Mouse (Mus musculus) midbrain, embryonic 13.5 days (tissue): ENCODE results near the gene Itgb1. TPM values are rescaled to one million over a fixed set of nuclear protein-coding genes. Genes with fewer than 3 reads are reported as not detected.

Experiments used
- ATAC-seq: fragments of 200-750 bp; cut with Nextera tagmentation; 2 replicates; pipeline ENCODE4 v1.8.0; 2017; ENCODE audit warnings: mild to moderate bottlenecking, moderate TSS enrichment, moderate library complexity
- H3K27ac ChIP-seq: fragments of 300-500 bp; sonication (generic); 2 replicates; pipeline ENCODE4 v1.5.1; 2015; ENCODE audit warnings: inconsistent platforms, mild to moderate bottlenecking, moderate library complexity
- H3K27me3 ChIP-seq: fragments of 300-500 bp; sonication (generic); 2 replicates; pipeline ENCODE4 v1.6.1; 2015; ENCODE audit warnings: mild to moderate bottlenecking, inconsistent platforms
- H3K36me3 ChIP-seq: fragments of 300-500 bp; sonication (generic); 2 replicates; pipeline ENCODE4 v1.6.1; 2015; ENCODE audit warnings: mild to moderate bottlenecking, inconsistent platforms
- H3K4me1 ChIP-seq: fragments of 300-500 bp; sonication (generic); replicated peaks from 2 replicates; pipeline ENCODE4 v1.6.1; 2015; ENCODE audit warnings: inconsistent platforms
- H3K4me2 ChIP-seq: fragments of 300-500 bp; sonication (generic); replicated peaks from 2 replicates; pipeline ENCODE4 v1.6.1; 2015; ENCODE audit warnings: moderate library complexity, mild to moderate bottlenecking, inconsistent platforms
- H3K4me3 ChIP-seq: fragments of 300-500 bp; sonication (generic); replicated peaks from 2 replicates; pipeline ENCODE4 v1.5.1; 2015; ENCODE audit warnings: mild to moderate bottlenecking, inconsistent platforms
- H3K9ac ChIP-seq: fragments of 300-500 bp; sonication (generic); replicated peaks from 2 replicates; pipeline ENCODE4 v1.6.1; 2015; ENCODE audit warnings: mild to moderate bottlenecking, inconsistent platforms
- H3K9me3 ChIP-seq: fragments of 300-500 bp; sonication (generic); 2 replicates; pipeline ENCODE4 v1.6.1; 2016; ENCODE audit warnings: mild to moderate bottlenecking, inconsistent platforms
- WGBS: fragments of 180-500 bp; shearing (Covaris S2); methylation state at CpG from one replicate; pipeline ENCODE4 v1.1.7; 2015; 5-methylcytosine and 5-hydroxymethylcytosine counted together
- polyA plus RNA-seq: library from polyadenylated mRNA; unstranded; fragments of >200 nt; fragmentation: Nextera tagmentation; extraction: Ambion mirVana; gene quantifications from 2 replicates; pipeline ENCODE4 v1.2.1, GENCODE M21; 2015

Itgb1 gene
- polyA plus RNA-seq, result 79.3 and 86.3 TPM in 2 replicates

GRCm38 (mm10) chr8:128685507-128686428 is at the start of gene Itgb1:
Itgb1 (plus strand) TSS chr8:128685654.
- peaks cover 30% of the 10 kb centered on the region for H3K4me1 ChIP-seq
- no peaks in the 10 kb centered on the region for H3K27me3 ChIP-seq
- no peaks in the 10 kb centered on the region for H3K9me3 ChIP-seq
- WGBS, result under 1% methylated on average over 103 of the region's 113 CpGs
- H3K4me3 ChIP-seq, result peak within 1 kb of the TSS; percentile 91
- H3K36me3 ChIP-seq, result no peaks in the 10 kb centered on the region
- peak within 1 kb of the TSS; percentile 100 for H3K27ac ChIP-seq
- H3K4me2 ChIP-seq, result peak within 1 kb of the TSS; percentile 66
- ATAC-seq, result peak; percentile 96
- peak within 1 kb of the TSS; percentile 98 for H3K9ac ChIP-seq

GRCm38 (mm10) chr8:128643104-128643503 is 42.4 kb upstream of the Itgb1 start:
- 87% methylated on average over 1 of the region's 1 CpGs for WGBS

GRCm38 (mm10) chr8:128645452-128645851 is 40.0 kb upstream of the Itgb1 start:
- Histone ChIP-seq H3K27me3 (no peaks in the 10 kb centered on the region), H3K4me1 (no peaks in the 10 kb centered on the region), H3K9ac (no peak overlapping the region), H3K4me3 (no peak overlapping the region), H3K9me3 (no peaks in the 10 kb centered on the region), H3K27ac (no peak overlapping the region), H3K4me2 (no peak overlapping the region), H3K36me3 (no peaks in the 10 kb centered on the region)
- no peak for ATAC-seq

More at GRCm38 (mm10) chr8:128643104-128643503, 42.4 kb upstream of the Itgb1 start:
- Histone ChIP-seq H3K4me2 (no peak overlapping the region), H3K27ac (no peak overlapping the region), H3K27me3 (no peaks in the 10 kb centered on the region), H3K4me3 (no peak overlapping the region), H3K4me1 (no peaks in the 10 kb centered on the region), H3K36me3 (no peaks in the 10 kb centered on the region), H3K9ac (no peak overlapping the region), H3K9me3 (no peaks in the 10 kb centered on the region)
- no peak for ATAC-seq

GRCm38 (mm10) chr8:128646456-128646855 is 39.0 kb upstream of the Itgb1 start:
- Histone ChIP-seq H3K27ac (no peak overlapping the region), H3K9me3 (no peaks in the 10 kb centered on the region), H3K36me3 (no peaks in the 10 kb centered on the region), H3K4me1 (no peaks in the 10 kb centered on the region), H3K27me3 (no peaks in the 10 kb centered on the region), H3K4me2 (no peak overlapping the region), H3K4me3 (no peak overlapping the region), H3K9ac (no peak overlapping the region)
- ATAC-seq, result no peak
- WGBS, result 85% methylated on average over 5 of the region's 5 CpGs

- H3K4me1 ChIP-seq, result no peaks in the 10 kb centered on the region
- ATAC-seq, result no peak
- H3K4me3 ChIP-seq, result no peak overlapping the region
- no peaks in the 10 kb centered on the region for H3K36me3 ChIP-seq
- no peak overlapping the region for H3K4me2 ChIP-seq
- no peak overlapping the region for H3K27ac ChIP-seq
- H3K9ac ChIP-seq, result no peak overlapping the region
- H3K9me3 ChIP-seq, result no peaks in the 10 kb centered on the region
- H3K27me3 ChIP-seq, result no peaks in the 10 kb centered on the region
These were observed 37.4 kb upstream of the Itgb1 start for GRCm38 (mm10) chr8:128648071-128648470.

GRCm38 (mm10) chr8:128650331-128650855 is 35.1 kb upstream of the Itgb1 start:
- Histone ChIP-seq H3K4me1 (peaks cover 11% of the 10 kb centered on the region), H3K27me3 (no peaks in the 10 kb centered on the region), H3K9ac (no peak overlapping the region), H3K36me3 (no peaks in the 10 kb centered on the region), H3K4me3 (no peak overlapping the region), H3K4me2 (no peak overlapping the region), H3K27ac (no peak overlapping the region), H3K9me3 (no peaks in the 10 kb centered on the region)
- WGBS, result 94% methylated on average over 2 of the region's 2 CpGs
- no peak for ATAC-seq

DNA sequence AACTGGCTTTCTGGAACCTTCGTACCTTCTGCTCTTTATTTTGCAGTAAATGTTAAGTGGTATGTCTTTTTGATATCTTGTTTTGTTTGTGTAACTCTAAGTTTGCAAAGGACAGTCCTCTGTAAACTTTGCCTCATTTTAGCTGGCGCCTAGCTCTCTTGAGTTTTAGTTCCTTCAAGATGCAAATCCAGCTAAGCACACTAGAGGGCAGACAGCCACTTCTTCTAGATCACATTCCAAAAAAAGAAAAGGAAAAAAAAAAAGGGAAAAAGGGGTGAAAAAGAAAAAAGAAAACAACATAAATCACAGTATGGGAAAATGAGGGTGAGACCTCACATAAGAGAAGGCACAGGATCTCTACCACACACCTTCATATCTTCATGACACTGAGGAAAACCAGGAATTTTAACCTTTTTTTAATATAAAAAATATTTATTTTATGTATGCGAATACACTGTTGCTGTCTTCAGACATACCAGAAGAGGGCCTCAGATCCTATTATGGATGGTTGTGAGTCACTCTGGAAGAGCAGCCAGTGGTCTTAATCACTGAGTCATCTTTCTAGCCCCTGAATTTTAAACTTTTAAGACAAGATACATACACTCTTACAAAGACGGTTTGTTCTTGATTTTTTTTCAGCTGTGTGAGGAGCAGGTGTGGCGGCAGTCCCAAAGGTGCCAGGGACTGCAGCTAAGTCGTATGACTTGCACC is 32.9 kb upstream of the Itgb1 start:
- Histone ChIP-seq H3K4me2 (no peak overlapping the region), H3K36me3 (no peaks in the 10 kb centered on the region), H3K4me1 (peaks cover 11% of the 10 kb centered on the region), H3K27me3 (no peaks in the 10 kb centered on the region), H3K9ac (no peak overlapping the region), H3K9me3 (no peaks in the 10 kb centered on the region), H3K27ac (no peak overlapping the region), H3K4me3 (no peak overlapping the region)
- ATAC-seq, result no peak
- WGBS, result 49% methylated on average over 6 of the region's 6 CpGs

DNA sequence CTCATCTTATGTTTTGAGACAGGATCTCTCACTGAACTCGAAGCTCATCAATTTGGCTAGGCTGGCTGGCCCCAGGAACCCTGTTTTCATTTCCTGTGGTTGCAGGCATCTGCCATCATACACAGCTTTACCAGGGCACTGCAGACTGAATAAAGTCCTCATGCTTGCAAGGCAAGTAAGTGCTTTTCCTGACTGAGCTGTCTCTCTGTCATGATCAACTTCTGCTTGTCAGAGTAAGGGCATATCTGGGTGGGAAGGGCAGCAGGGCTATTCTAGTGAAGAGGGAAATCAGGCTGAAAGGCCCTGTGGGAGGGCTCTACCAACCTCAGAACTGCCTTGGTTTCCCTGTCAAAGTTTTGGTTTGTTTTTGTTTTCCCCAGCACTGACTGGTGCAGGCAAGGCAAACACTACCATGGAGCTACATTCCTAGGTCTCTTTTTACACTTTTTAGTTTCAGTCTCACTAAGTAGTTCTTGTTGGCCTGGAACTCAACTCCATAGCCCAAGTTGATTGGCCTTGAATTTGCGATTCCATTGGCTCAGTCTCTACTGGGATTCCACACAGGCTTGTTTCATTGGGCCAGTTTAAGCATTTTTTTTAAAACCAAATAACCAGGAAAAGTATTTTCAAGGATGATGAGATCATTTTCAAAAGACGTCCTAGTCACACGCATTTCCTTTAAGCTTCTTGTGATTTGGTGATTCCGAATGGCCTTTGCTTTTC is 31.7 kb upstream of the Itgb1 start:
- no peaks in the 10 kb centered on the region for H3K9me3 ChIP-seq

DNA sequence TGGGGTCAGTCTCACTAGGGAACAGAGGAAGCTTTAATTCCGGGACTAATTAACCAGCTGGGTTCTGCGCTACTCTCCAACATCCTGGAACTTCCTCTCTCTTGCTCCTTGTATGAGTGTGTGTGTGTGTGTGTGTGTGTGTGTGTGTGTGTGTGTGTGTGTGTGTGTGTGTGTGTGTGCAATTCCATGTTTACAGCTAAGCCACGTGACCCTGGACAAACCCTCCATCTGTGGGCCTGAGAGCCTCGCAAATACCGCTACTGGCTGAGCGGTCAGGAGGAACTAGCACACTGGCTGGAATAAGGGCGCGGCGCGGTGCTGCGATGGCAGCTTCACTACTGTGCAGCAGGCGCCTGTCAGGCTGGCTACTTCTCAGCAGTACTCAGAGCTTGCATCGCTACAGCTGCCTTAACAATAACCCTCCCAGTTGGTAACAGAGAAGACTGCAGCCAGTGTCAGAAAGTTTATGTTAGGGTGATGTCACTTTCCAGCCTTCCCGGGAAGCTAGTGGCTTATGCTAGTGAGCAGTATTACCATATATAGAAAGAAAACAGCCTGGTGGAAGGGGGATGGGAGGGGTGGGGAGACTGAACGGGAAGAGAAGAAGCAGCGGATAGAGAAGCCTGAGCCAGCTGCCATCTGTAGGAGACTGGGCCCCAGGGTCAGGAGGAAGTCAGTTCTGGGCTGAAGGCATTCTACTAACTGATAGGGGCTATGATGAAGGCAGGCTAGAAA is 30.9 kb upstream of the Itgb1 start:
- Histone ChIP-seq H3K9me3 (no peaks in the 10 kb centered on the region), H3K27ac (peak overlapping the region; percentile 76), H3K9ac (peak overlapping the region; percentile 52), H3K4me1 (peaks cover 11% of the 10 kb centered on the region), H3K36me3 (no peaks in the 10 kb centered on the region), H3K27me3 (no peaks in the 10 kb centered on the region), H3K4me2 (peak overlapping the region; percentile 58), H3K4me3 (peak overlapping the region; percentile 34)
- ATAC-seq, result peak; percentile 94
- under 1% methylated on average over 16 of the region's 16 CpGs for WGBS

More for the DNA sequence above, 31.7 kb upstream of the Itgb1 start:
- no peak for ATAC-seq
- H3K9ac ChIP-seq, result no peak overlapping the region
- peak overlapping the region; percentile 58 for H3K4me2 ChIP-seq
- peaks cover 11% of the 10 kb centered on the region for H3K4me1 ChIP-seq
- no peaks in the 10 kb centered on the region for H3K36me3 ChIP-seq
- peak overlapping the region; percentile 76 for H3K27ac ChIP-seq
- WGBS, result 33% methylated on average over 5 of the region's 5 CpGs
- no peak overlapping the region for H3K4me3 ChIP-seq
- no peaks in the 10 kb centered on the region for H3K27me3 ChIP-seq

DNA sequence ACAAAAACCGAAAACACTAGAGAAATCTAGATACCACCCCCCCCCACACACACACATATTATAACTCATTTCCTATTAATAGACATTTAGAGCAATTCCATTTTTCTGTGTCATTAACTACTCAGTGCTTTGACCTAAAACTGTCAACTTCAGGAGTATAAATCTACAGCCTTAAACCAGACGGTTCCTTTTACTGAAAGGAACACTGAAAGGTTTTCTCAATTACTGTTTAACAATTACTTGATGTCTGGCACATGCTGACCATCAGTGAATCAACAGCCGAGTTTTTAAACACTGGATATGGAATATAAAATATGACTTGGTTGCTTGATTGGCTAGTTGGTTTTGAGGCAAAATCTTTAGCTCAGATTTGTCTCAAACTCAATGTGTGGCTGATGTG is 23.3 kb upstream of the Itgb1 start:
- no peak overlapping the region for H3K27ac ChIP-seq
- WGBS, result 76% methylated on average over 3 of the region's 3 CpGs
- H3K36me3 ChIP-seq, result no peaks in the 10 kb centered on the region
- H3K4me1 ChIP-seq, result no peaks in the 10 kb centered on the region
- H3K27me3 ChIP-seq, result no peaks in the 10 kb centered on the region
- no peak overlapping the region for H3K4me2 ChIP-seq
- ATAC-seq, result no peak
- no peaks in the 10 kb centered on the region for H3K9me3 ChIP-seq
- H3K9ac ChIP-seq, result no peak overlapping the region
- H3K4me3 ChIP-seq, result no peak overlapping the region

DNA sequence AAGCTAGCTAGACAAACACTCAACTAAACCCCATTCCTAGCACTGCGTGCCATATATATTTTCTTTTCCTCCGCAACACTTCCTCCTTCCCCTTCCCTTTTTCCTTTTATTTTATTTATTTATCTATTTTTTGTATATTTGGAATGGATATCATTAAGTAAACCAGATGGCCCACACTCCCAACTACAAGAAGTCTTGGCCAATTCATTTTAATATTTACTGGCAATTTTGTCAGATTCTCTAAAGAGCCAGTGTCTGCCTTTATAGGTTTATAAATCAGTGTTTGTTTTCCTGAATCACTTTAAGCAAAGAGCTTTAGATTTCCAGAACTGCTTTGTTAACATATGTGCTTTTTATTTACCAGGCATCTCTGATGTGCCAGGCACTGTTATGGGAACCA is 22.8 kb upstream of the Itgb1 start:
- Histone ChIP-seq H3K27ac (no peak overlapping the region), H3K27me3 (no peaks in the 10 kb centered on the region), H3K9ac (no peak overlapping the region), H3K4me3 (no peak overlapping the region), H3K4me2 (no peak overlapping the region), H3K36me3 (no peaks in the 10 kb centered on the region), H3K9me3 (no peaks in the 10 kb centered on the region), H3K4me1 (no peaks in the 10 kb centered on the region)
- WGBS, result 82% methylated on average over 2 of the region's 2 CpGs
- ATAC-seq, result no peak
